Mouse (Mus musculus) midbrain, embryonic 16.5 days (tissue): ENCODE measurements around the gene Lmntd1. TPM values are rescaled to one million over a fixed set of nuclear protein-coding genes. Genes with fewer than 3 reads are reported as not detected.

ENCODE experiments used
- ATAC-seq: fragments of 200-750 bp; cut with Nextera tagmentation; 2 replicates; pipeline ENCODE4 v1.8.0; 2017; ENCODE audit warnings: moderate TSS enrichment
- H3K27ac ChIP-seq: fragments of 300-500 bp; sonication (generic); 2 replicates; pipeline ENCODE4 v1.5.1; 2014; ENCODE audit warnings: mild to moderate bottlenecking, low read length, mixed read lengths
- H3K27me3 ChIP-seq: fragments of 300-500 bp; sonication (generic); 2 replicates; pipeline ENCODE4 v1.6.1; 2014; ENCODE audit warnings: low read depth, low read length, mixed read lengths; ENCODE audit not compliant: control insufficient read depth, insufficient read depth
- H3K36me3 ChIP-seq: fragments of 300-500 bp; sonication (generic); 2 replicates; pipeline ENCODE4 v1.6.1; 2014; ENCODE audit warnings: mild to moderate bottlenecking, low read length, moderate library complexity, mixed read lengths; ENCODE audit not compliant: control insufficient read depth, insufficient read depth
- H3K4me1 ChIP-seq: fragments of 300-500 bp; sonication (generic); 2 replicates; pipeline ENCODE4 v1.6.1; 2014; ENCODE audit warnings: mild to moderate bottlenecking, low read length, mixed read lengths; ENCODE audit not compliant: control insufficient read depth, insufficient read depth
- H3K4me2 ChIP-seq: fragments of 300-500 bp; sonication (generic); 2 replicates; pipeline ENCODE4 v1.6.1; 2014; ENCODE audit warnings: mild to moderate bottlenecking, low read length, mixed read lengths
- H3K4me3 ChIP-seq: fragments of 300-500 bp; sonication (generic); 2 replicates; pipeline ENCODE4 v1.5.1; 2014; ENCODE audit warnings: low read depth, mild to moderate bottlenecking, low read length, moderate library complexity, mixed read lengths
- H3K9ac ChIP-seq: fragments of 300-500 bp; sonication (generic); 2 replicates; pipeline ENCODE4 v1.6.1; 2014; ENCODE audit warnings: low read depth, low read length, mixed read lengths
- H3K9me3 ChIP-seq: fragments of 300-500 bp; sonication (generic); replicated peaks from 2 replicates; pipeline ENCODE4 v1.6.1; 2014; ENCODE audit warnings: mild to moderate bottlenecking, low read length, mixed read lengths; ENCODE audit not compliant: control insufficient read depth, poor library complexity, severe bottlenecking
- whole genome bisulfite sequencing: fragments of 180-500 bp; shearing (Covaris S2); extraction: QIAGEN DNeasy Blood & Tissue Kit; methylation state at CpG from one replicate; pipeline ENCODE4 v1.1.7; 2014; 5-methylcytosine and 5-hydroxymethylcytosine counted together
- polyA plus RNA-seq: library from polyadenylated mRNA; unstranded; fragments of >200 nt; fragmentation: Nextera tagmentation; extraction: Ambion mirVana; gene quantifications from 2 replicates; pipeline ENCODE4 v1.2.1, GENCODE M21; 2015

Gene Lmntd1
- polyA plus RNA-seq, 1 experiment from 2014 or later: 1.5 TPM

DNA sequence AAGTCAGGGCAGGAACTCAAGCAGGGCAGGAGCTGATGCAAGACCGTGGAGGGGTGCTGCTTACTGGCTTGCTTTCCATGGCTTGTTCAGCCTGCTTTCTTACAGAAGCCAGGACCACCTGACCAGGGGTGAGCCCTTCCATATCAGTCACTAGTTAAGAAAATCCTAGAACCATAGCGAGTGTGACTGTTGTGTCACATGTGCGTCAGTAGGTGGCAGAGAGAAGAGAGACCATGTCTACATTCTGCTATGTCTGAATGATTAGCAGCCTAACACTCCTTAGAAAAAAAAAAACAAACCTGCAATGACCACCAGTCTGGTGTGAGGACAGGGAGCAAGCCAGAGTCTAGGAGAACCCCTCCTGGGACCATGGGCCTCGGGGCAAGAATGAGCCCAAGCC lies 150.1 kb downstream of the Lmntd1 start:
- no peaks in the 10 kb centered on the region for H3K36me3 ChIP-seq
- H3K27me3 ChIP-seq: no peaks in the 10 kb centered on the region
- no peak for ATAC-seq
- H3K4me2 ChIP-seq: no peak overlapping the region
- no peak overlapping the region for H3K27ac ChIP-seq
- WGBS: 86% methylated on average over 4 of the region's 4 CpGs
- no peaks in the 10 kb centered on the region for H3K4me1 ChIP-seq
- no peaks in the 10 kb centered on the region for H3K9me3 ChIP-seq
- no peak overlapping the region for H3K4me3 ChIP-seq
- no peak overlapping the region for H3K9ac ChIP-seq

- Histone ChIP-seq H3K36me3 (no peaks in the 10 kb centered on the region), H3K27me3 (no peaks in the 10 kb centered on the region), H3K4me1 (no peaks in the 10 kb centered on the region), H3K27ac (no peak overlapping the region), H3K9me3 (no peaks in the 10 kb centered on the region), H3K4me3 (no peak overlapping the region), H3K9ac (no peak overlapping the region), H3K4me2 (no peak overlapping the region)
- ATAC-seq: no peak
- WGBS: 85% methylated on average over 12 of the region's 12 CpGs
Measured at GRCm38 (mm10) chr6:145462677-145463245, 151.4 kb downstream of the Lmntd1 start.

GRCm38 (mm10) chr6:145457066-145457465 lies 157.1 kb downstream of the Lmntd1 start:
- no peak overlapping the region for H3K4me2 ChIP-seq
- H3K9me3 ChIP-seq: no peaks in the 10 kb centered on the region
- no peaks in the 10 kb centered on the region for H3K27me3 ChIP-seq
- H3K36me3 ChIP-seq: no peaks in the 10 kb centered on the region
- 84% methylated on average over 15 of the region's 15 CpGs for WGBS
- no peak overlapping the region for H3K27ac ChIP-seq
- H3K4me1 ChIP-seq: no peaks in the 10 kb centered on the region
- H3K9ac ChIP-seq: no peak overlapping the region
- H3K4me3 ChIP-seq: no peak overlapping the region
- ATAC-seq: no peak

GRCm38 (mm10) chr6:145450628-145451403 lies 163.3 kb downstream of the Lmntd1 start:
- ATAC-seq: no peak
- no peak overlapping the region for H3K27ac ChIP-seq
- no peak overlapping the region for H3K4me3 ChIP-seq
- 84% methylated on average over 15 of the region's 15 CpGs for WGBS
- no peak overlapping the region for H3K9ac ChIP-seq
- no peak overlapping the region for H3K4me2 ChIP-seq
- no peaks in the 10 kb centered on the region for H3K36me3 ChIP-seq
- no peaks in the 10 kb centered on the region for H3K9me3 ChIP-seq
- no peaks in the 10 kb centered on the region for H3K27me3 ChIP-seq
- peaks cover 5% of the 10 kb centered on the region; the same call in 1 of the 2 replicates for H3K4me1 ChIP-seq

GRCm38 (mm10) chr6:145448361-145448760 lies 165.8 kb downstream of the Lmntd1 start:
- Histone ChIP-seq H3K4me3 (no peak overlapping the region), H3K9ac (no peak overlapping the region), H3K9me3 (no peaks in the 10 kb centered on the region), H3K4me2 (no peak overlapping the region), H3K27ac (no peak overlapping the region), H3K4me1 (peaks cover 5% of the 10 kb centered on the region; the same call in 1 of the 2 replicates), H3K27me3 (no peaks in the 10 kb centered on the region), H3K36me3 (no peaks in the 10 kb centered on the region)
- WGBS: 51% methylated on average over 2 of the region's 2 CpGs
- ATAC-seq: no peak

DNA sequence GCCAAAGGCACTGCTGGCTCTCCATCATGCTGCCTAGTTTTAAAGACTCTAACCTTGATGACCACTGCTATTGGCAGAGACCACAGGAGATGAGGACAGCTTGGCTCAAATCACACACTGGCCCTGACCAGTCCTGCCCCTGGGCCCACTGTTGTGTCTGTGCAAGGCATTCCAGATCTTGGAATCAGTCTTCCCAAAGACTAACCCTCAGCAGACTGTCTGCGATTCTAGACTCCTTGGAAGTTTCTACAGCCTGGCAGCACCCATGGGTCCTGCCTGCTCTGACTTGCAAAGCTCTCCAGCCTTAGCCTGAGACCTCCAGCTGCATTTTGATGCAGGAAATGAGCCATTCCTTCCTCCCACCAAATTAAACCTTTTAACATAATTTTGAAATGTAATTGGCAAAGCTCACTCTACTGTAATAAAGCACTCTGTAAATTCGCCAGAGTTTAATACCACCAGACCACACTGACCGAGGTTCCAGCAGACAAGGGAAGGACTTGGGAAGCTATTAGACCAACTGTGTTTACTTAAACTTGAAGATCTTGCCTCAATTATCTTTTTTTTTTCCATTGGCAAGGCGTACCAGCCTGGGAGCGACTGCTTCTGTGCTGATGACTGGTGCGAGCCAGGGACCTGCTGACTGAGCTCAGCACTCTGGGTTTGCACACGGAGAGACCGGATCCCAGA lies 168.2 kb downstream of the Lmntd1 start:
- peaks cover 5% of the 10 kb centered on the region; the same call in 1 of the 2 replicates for H3K4me1 ChIP-seq
- H3K9me3 ChIP-seq: no peaks in the 10 kb centered on the region
- no peak overlapping the region for H3K4me2 ChIP-seq
- H3K27ac ChIP-seq: no peak overlapping the region
- no peaks in the 10 kb centered on the region for H3K27me3 ChIP-seq
- H3K4me3 ChIP-seq: no peak overlapping the region
- H3K36me3 ChIP-seq: no peaks in the 10 kb centered on the region
- no peak for ATAC-seq
- no peak overlapping the region for H3K9ac ChIP-seq
- 84% methylated on average over 8 of the region's 8 CpGs for WGBS

DNA sequence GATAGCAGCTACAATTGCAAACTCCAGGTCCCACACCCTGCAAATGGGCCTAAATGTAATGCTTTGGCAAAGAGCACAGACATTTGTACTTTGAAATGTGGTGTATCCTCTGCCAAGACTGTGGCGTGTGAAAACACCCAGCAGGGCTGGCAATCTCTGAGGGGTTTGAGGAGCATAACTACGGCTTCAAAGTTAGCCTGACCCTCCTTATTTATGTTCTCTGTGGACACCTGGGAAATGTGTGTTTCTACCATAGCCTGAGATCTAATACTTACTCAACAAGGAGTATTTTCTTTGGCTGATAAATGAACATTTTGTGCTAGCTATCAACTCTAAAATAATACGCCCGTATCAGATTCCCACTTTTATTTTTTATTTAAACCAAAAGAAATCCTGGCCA lies 168.7 kb downstream of the Lmntd1 start:
- H3K4me1 ChIP-seq: peaks cover 5% of the 10 kb centered on the region; the same call in 1 of the 2 replicates
- H3K27me3 ChIP-seq: no peaks in the 10 kb centered on the region
- no peak overlapping the region for H3K4me3 ChIP-seq
- no peaks in the 10 kb centered on the region for H3K36me3 ChIP-seq
- no peak for ATAC-seq
- no peak overlapping the region for H3K4me2 ChIP-seq
- H3K9ac ChIP-seq: no peak overlapping the region
- no peaks in the 10 kb centered on the region for H3K9me3 ChIP-seq
- WGBS: 88% methylated on average over 4 of the region's 4 CpGs
- H3K27ac ChIP-seq: no peak overlapping the region

DNA sequence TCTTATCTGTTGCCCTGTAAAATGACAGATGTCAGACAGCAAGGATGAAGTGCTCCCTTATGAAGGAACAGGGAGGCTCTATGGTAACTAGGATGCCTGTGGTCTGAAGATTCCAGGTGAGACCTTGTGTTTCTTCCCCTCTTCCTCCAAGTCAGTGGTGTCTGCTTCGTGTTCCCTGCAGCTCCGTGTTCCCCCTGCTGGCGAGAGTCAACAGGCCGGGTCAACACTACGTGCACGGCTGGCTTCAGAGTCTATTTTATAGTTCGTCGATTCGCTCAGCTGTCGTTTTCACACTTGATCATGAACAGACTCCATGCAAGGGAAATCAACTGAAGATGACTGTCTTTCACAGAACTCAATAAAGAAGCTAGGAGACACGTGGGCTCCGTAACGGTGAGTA lies 171.3 kb downstream of the Lmntd1 start:
- Histone ChIP-seq H3K27ac (no peak overlapping the region), H3K4me2 (no peak overlapping the region), H3K4me3 (no peak overlapping the region), H3K27me3 (no peaks in the 10 kb centered on the region), H3K9ac (no peak overlapping the region), H3K36me3 (no peaks in the 10 kb centered on the region), H3K4me1 (peaks cover under 1% of the 10 kb centered on the region; the same call in 1 of the 2 replicates), H3K9me3 (no peaks in the 10 kb centered on the region)
- WGBS: 47% methylated on average over 13 of the region's 13 CpGs
- no peak for ATAC-seq
